Mouse (Mus musculus) small intestine, adult 2 months (tissue): ENCODE results near the gene Arl1.

ENCODE experiments used
- CTCF ChIP-seq: fragments of 200-500 bp; IDR thresholded peaks from 2 replicates; pipeline ENCODE4 v1.5.1; 2012; ENCODE audit warnings: low read depth, mild to moderate bottlenecking, control low read depth, inconsistent platforms, low read length, moderate library complexity, mixed read lengths; ENCODE audit not compliant: insufficient replicate concordance, insufficient read length; ENCODE audit errors: extremely low read depth
- POLR2A ChIP-seq: fragments of 200-500 bp; IDR thresholded peaks from 2 replicates; pipeline ENCODE4 v1.6.1; 2012; ENCODE audit warnings: low read depth, mild to moderate bottlenecking, control low read depth, inconsistent platforms, low read length, moderate library complexity

- TF ChIP-seq CTCF (no peak), POLR2A (no peak)
Measured at GRCm38 (mm10) chr10:88732309-88732622, 1.6 kb downstream of the Arl1 start.
